Mouse (Mus musculus): Measurements from ENCODE around the gene Phf7. TPM values are rescaled to one million over a fixed set of nuclear protein-coding genes. Genes with fewer than 3 reads are reported as not detected.

Phf7 gene
- 2.7 and 2.8 TPM in 2 replicates for polyA plus RNA-seq (2012; rRNA removed)

DNA sequence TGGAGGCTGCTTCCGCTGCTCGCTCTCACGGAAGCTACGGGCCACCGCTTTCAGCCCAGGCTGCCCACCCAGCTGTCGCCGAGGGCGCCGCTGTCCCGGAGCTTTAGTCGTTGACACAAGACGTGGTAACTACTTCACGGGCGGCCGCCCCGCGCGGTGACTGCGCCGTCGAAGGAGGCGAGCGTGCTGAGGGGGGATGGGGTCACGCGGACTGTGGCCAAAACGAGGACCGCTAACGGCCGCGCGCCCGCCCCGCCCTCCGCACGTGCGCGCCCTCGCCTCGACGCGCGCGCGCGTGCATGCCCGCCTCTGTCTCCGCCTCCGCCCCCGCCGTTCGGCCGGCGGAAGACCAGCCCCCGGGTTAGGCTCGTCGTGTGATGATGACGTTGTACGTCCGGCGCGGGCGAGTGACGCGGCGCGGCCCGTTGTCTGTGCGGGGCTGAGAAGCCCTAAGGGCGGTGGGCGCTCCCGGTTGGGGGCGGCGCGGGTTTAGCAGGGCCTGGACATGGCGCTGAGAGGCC, at the start of gene Phf7, which contains the start of gene Bap1:
Gene Phf7, minus strand, starts transcription at position 234 of the 521 bp plus-strand sequence.
Gene Bap1, plus strand, starts transcription at position 367 of the 521 bp plus-strand sequence.

DNA sequence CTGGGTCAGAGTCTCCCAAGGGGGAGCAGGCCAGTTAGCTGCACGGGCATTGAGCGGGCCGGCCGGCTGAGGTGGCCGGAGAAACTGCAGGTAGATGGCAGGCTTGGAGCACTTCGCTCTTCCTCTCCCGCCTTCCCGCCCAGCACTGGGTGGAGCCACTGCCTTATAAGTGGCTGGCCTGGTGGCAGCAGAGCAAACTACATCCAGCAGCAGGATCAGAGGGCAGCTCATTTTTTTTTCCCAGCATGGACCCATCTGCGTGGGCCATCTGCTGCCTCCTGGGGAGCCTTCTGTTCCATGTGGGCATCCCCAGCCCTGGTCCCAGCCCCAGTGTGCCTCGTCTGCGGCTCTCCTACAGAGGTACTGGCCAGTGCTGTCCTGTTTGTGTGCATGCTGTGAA, 33.5 kb downstream of the Phf7 start, which contains the start of gene Sema3g:
Gene Sema3g, plus strand, starts transcription at position 195 of the 400 bp plus-strand sequence.

DNA sequence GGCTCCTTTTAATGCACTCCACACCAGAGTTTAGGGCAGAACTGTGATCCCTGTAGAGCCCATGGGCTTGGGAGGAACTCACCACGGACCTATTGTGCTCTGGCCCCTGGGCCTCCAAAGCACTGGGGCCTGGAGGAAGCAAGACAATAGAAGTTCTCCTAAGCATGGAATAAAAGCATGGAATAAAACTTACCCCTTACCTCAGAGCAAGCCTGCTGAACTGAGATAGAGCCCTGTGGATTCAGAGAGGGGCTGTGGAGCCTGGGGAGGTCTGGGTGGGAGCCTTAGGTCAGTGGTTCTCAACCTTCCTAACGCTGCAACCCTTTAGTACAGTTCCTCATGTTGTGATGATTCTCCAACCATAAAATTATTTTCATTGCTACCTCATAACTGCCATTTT, 34.3 kb downstream of the Phf7 start, which contains the start of gene Nisch:
Gene Nisch, minus strand, starts transcription at position 101 of the 400 bp plus-strand sequence.

DNA sequence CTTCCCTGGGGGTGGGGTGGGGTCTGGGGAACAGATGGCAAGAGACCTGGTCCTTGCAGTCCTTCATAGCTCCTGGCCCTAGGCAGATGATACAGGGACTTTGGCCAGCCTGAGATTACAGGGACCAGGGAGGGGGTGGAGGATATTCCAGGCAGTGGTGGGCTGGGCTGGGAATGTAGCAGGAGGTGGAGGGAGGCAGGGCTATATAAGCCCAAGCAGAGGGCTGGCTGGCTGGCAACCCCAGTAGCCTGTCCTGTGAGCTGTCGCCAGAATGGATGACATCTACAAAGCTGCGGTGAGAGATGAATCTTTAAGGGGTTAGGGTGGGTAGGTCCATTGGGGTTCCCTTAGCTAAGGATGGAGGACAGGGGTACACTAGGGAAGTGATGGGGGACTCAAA, 43.0 kb downstream of the Phf7 start, which contains the start of gene Tnnc1:
Gene Tnnc1, plus strand, starts transcription at position 229 of the 400 bp plus-strand sequence.

Other genes with a start within 250 kb of the Phf7 start
- 16.6 and 20.6 TPM in 2 replicates for gene Glt8d1, start 249.9 kb downstream of the Phf7 start, polyA plus RNA-seq (2012; rRNA removed)
- gene Spcs1, start 249.6 kb downstream of the Phf7 start, polyA plus RNA-seq (2012; rRNA removed), result 231 and 239 TPM in 2 replicates
- gene Pbrm1, start 232.2 kb downstream of the Phf7 start, polyA plus RNA-seq (2012; rRNA removed), result 7.2 and 7.4 TPM in 2 replicates
- 50.8 and 54.5 TPM in 2 replicates for gene Gnl3, start 232.2 kb downstream of the Phf7 start, polyA plus RNA-seq (2012; rRNA removed)
- gene Smim4, start 122.4 kb downstream of the Phf7 start, polyA plus RNA-seq (2012; rRNA removed), result 20.7 and 25.1 TPM in 2 replicates
- 145 and 192 TPM in 2 replicates for gene Nt5dc2, start 120.3 kb downstream of the Phf7 start, polyA plus RNA-seq (2012; rRNA removed)
- 29.0 and 38.2 TPM in 2 replicates for gene Stab1, start 82.7 kb downstream of the Phf7 start, polyA plus RNA-seq (2012; rRNA removed)
- gene Tnnc1, start 43.0 kb downstream of the Phf7 start, polyA plus RNA-seq (2012; rRNA removed), result 8.8 and 16.5 TPM in 2 replicates
- 112 and 137 TPM in 2 replicates for gene Nisch, start 34.4 kb downstream of the Phf7 start, polyA plus RNA-seq (2012; rRNA removed)
- gene Sema3g, start 33.5 kb downstream of the Phf7 start, polyA plus RNA-seq (2012; rRNA removed), result 0.13 and 0.20 TPM in 2 replicates
- 20.3 and 22.6 TPM in 2 replicates for gene Bap1, start 133 bp upstream of the Phf7 start, polyA plus RNA-seq (2012; rRNA removed)
- gene Dnah1, start 72.6 kb upstream of the Phf7 start, polyA plus RNA-seq (2012; rRNA removed), result 0.07 and 0.08 TPM in 2 replicates
- gene Capn7, start 85.3 kb upstream of the Phf7 start, polyA plus RNA-seq (2012; rRNA removed), result 11.4 and 12.2 TPM in 2 replicates
- 35.3 and 39.9 TPM in 2 replicates for gene Sh3bp5, start 184.8 kb upstream of the Phf7 start, polyA plus RNA-seq (2012; rRNA removed)
- 16.4 and 18.5 TPM in 2 replicates for gene Eaf1, start 243.1 kb upstream of the Phf7 start, polyA plus RNA-seq (2012; rRNA removed)
- 9.9 and 10.5 TPM in 2 replicates for gene Mettl6, start 243.7 kb upstream of the Phf7 start, polyA plus RNA-seq (2012; rRNA removed)

All from liver, embryonic 18 days (tissue).